Mouse (Mus musculus) ovary, postnatal 10 days (tissue): Measurements from ENCODE around the gene Raf1.

ENCODE experiments used
- DNase-seq: peaks from one replicate; pipeline ENCODE4 v3.0.0; 2022; ENCODE audit warnings: low spot score

The Raf1 gene

GRCm38 (mm10) chr6:115613793-115614192 lies 62.6 kb downstream of the Raf1 start:
- DNase-seq: no peak

GRCm38 (mm10) chr6:115610301-115610700 lies 66.1 kb downstream of the Raf1 start:
- DNase-seq: no peak

- DNase-seq: no peak
Measured at GRCm38 (mm10) chr6:115609121-115609520, 67.3 kb downstream of the Raf1 start.

DNA sequence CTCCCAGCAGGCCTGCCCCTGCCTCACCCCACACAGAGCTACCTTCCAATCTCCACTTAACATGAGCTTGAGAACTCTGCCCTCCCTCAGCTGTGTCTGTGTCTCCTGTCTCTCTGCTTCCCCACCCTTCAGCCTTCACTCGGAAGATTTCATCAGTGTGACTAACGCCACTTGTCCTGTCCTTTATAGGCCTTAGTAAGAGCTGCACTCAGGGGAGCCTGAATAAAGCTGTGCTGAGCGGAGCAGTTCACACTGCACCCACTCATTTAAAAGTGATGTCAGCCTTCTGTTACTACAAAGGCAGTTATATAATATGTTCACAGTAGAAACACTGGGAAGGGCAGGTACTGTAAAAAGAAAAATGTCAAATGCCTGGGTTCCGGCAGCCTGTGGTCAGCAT lies 69.0 kb downstream of the Raf1 start:
- DNase-seq: no peak

DNA sequence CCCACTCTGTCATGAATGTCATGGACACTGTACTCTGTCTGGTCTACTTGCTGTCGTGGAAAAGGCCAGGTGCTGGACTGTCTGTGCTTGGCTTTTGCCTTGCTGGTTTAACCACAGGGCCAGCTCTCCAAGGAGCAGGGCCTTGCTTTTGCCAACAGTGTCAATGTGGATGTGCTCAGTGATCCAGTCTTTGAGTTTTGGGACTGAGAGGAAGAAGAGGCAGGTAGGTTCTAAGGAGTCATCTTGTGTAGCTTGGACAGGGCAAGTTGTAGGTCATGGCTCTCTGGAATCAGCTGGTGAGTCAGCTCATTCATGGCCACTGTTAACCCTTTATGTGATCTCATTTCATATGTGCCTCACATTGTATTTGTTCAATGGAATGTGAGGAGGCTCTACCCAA lies 70.0 kb downstream of the Raf1 start:
- DNase-seq: no peak

DNA sequence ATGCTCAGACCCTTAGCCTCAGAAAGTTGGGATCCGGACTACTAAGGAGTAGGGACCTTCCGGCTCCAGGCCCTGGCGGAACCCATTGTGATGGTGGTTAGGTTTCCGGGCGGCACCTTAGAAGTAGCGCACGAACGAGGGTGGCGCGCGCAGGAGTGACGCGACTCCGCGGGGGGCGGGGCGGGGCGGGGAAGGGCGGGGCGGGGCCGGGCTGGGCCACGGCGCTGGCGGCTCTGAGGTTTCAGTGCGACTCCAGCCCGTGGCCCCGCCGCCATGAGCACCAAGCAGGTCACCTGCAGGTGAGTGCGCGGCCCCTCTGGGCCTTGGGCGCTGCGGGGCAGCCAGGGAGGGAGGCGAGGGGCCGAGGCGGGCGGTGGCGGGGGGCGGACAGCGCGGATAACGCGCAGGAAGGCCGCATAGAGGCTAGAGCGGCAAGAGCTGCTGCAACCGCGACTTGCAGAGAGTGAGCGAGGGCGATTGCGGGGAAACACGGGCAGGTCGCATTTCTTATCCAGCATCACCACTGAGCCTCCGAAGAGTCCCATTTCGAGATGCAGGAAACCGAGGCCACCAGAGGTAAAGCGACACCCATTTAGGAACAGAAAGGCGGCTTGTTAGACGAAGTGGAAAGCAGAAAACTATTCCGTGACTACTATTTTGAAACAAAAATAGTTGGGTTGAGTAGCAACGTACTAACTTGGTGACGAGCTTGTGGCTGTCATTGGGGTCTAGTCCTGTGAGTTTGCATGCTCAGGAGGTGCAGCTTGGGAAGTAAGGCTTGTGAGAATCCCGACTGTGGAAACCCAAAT lies 74.5 kb downstream of the Raf1 start, which contains the start of gene Mkrn2:
Gene Mkrn2 (plus strand): TSS at position 188 of the 809 bp plus-strand sequence.
- peak; percentile 76 for DNase-seq

DNA sequence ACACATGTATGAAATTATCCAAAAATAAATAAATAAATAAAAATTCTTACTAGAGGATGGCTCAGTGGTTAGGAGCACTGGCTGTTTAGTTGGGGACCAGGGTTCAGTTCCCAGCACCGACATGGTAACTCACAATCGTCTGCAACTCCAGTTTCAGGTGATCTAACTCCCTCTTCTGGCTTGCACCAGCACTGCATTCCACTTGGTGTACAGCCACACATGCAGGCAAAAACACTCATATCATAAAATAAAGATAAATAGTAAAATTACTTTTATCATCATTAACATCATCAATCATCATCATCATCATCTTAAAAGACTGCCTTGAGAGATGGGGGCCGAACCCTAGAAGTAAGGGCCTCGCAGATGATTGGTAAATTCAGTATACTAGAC lies 75.1 kb downstream of the Raf1 start:
- no peak for DNase-seq

GRCm38 (mm10) chr6:115595667-115596066 lies 80.8 kb downstream of the Raf1 start:
- DNase-seq: no peak

GRCm38 (mm10) chr6:115594463-115594862 lies 82.0 kb downstream of the Raf1 start:
- DNase-seq: no peak

DNA sequence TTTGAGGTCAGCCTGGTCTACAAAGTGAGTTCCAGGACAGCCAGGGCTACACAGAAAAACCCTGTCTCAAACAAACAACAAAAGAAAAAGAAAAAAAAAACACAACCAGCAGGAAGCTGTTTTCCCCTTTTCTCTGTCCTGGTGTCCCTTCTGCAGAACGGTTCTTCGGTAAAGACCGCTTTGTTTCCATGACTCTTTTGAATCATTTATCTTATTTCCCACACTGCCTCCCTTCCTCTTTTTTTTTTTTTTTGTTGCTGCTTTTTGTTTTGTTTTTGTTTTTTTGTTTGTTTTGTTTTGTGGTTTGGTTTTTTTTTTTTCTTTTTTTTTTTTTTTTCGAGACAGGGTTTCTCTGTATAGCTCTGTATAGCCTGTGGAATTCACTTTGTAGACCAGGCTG lies 83.2 kb downstream of the Raf1 start:
- DNase-seq: no peak

DNA sequence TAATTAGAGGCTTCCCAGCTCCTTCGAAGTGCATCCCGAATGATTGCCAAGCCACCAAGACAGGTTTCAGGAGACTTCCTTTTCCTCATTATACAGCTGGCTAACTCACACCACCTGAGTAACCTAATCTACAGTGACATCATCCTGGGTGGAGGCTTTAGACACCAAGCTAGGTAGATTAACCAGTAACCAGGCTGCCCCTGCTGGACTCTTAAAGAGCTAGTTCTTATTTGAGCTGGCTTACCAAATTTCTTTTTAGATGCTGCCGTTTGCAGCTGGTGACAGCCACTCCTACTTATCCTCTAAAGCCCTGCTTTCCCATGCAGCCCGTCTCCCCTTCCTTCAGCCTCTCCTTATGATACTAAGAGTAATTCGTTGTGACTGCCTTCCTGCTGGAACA lies 84.0 kb downstream of the Raf1 start, which contains the start of gene Mkrn2os:
Gene Mkrn2os (minus strand): TSS at position 119 of the 400 bp plus-strand sequence.
- no peak for DNase-seq

- DNase-seq: no peak
Measured at GRCm38 (mm10) chr6:115591692-115592359, 84.6 kb downstream of the Raf1 start.

DNA sequence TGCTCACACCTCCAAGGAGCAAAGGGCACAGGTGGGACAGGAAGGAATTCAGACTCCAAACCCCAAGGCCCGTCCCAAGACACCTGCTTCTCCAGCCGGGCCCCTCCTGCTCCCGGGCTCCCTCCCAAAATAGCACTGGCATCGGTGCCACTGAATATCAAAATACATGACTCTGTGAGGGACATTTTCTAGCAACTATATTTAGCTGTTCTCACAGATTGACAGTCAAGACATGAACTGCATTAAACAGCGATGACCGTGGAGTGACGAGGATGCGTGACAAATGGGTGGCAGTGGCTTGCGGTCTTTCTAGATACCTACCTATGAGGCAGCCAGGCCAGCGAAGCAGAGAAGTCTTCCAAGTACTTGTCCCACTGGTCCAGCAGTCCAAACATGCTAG lies 90.1 kb downstream of the Raf1 start:
- DNase-seq: no peak

DNA sequence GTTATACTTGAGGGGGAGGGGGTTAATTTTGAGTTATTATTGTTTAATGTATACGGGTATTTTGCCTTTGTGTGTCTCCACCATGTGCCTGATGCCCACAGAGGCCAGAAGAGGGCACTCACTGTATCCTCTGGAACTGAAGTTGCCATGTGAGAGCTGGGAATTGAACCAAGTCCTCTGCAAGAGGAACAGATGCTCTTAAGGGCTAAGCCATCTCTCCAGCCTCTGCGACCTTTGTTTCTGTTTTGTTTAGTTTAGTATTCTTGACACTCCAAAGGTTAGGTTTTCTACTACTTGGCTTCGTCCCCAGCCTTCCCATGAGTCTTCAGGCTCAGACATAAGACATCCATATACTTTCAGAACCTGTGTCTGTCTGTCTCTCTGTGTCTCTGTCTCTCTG lies 92.3 kb downstream of the Raf1 start:
- no peak for DNase-seq

DNA sequence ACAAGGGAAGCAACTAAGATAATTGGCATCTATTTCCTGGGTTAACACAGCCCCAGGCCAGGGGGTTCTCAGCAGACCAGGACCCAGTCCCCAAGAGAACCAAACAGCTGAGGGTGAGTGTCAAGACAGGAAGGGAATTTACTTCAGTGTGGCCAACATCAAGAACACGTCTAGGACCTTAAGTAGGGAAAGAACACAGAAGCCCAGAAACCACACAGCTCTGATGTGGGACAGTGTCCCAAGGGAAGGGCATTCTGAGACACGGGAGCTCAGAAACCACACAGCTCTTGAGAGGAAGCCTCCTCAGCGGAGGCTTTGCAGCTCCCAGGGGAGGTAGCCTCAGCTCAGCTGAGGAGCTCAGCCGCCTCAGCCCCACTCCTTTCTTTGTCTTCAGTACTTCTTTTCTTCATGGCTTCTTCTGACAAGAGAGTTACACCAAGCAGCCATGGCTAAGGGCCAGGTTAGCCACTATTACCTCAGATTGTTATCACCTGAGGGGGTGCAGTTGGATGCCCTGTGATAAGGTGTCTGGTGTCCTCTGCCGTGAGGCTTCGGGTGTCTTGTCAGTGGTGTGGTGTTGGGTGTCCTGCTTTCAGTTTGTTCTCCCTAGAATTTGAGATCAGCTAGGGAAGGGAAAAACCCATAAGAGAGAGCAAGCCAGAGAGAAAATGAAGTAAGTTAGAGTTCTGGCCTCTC lies 92.9 kb downstream of the Raf1 start:
- no peak for DNase-seq

DNA sequence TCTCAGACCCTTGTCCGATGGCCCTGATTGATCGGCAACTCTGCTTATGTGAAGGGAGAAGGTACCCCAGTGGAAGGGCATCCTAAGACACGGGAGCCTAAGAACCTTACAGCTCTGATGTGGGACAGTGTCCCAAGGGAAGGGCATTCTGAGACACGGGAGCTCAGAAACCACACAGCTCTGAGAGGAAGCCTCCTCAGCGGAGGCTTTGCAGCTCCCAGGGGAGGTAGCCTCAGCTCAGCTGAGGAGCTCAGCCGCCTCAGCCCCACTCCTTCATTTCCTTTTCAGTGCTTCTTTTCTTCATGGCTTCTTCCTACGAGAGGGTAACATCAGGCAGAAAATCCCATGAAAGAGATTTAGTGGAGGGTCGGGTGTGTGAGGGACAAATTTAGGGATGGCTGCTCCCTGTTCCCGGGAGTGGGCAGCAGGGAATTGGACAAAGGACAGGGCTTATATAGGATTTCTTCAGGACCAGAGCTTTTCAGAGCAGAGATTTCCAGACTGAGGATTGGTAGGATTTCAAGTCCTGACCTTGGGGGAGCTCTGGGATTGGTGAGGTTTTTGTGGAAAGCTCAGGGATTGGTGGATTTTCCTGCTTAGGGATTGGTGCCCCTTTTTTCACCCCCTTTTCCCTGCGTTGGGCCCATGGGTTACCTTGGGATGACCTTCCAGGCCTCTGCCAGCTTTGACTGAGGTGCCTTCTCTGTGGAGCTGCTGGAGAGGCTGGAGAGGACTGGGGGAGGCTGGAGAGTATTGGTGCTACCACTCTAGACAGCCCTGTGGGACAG lies 93.9 kb downstream of the Raf1 start:
- no peak for DNase-seq

- no peak for DNase-seq
Measured at GRCm38 (mm10) chr6:115580810-115581209, 95.6 kb downstream of the Raf1 start.

DNA sequence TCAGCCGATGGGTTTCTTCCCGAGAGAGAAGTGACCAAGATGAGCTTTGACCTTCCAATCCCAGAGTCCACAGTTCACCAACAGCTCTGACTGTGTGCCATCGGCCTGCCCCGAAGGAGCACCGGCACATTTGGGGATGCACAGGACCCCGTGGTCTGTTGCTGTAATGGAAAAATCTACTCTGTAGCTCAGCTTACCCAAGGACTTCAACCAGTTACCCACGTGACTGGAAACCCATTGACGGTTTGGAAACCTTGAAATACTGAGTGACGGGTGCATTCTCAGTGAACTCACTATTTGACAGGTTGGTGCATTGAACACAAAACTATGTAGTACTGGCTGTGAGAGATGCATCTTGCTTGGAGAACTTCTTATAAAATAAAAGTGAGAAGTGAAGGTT lies 98.5 kb downstream of the Raf1 start:
- DNase-seq: no peak

DNA sequence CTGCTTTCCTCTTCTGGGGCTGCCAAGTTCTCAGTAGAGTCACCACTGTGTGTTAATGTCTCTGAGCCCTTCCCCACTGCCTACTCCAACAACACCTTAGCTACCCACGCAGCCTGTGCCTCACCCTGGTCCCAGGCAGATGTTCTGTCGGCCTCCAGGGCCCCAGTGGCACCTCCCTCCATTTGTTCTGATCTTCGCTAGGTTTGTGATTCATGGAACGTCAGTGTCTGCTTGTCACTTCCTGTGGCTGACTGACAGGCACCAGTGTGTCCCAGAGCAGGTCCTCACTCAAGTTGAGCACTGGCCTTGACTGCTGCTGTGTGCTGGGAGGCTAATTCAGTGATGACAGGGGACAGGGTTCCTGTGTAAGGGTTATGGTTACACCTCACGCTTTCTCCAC lies 99.0 kb downstream of the Raf1 start:
- no peak for DNase-seq

DNA sequence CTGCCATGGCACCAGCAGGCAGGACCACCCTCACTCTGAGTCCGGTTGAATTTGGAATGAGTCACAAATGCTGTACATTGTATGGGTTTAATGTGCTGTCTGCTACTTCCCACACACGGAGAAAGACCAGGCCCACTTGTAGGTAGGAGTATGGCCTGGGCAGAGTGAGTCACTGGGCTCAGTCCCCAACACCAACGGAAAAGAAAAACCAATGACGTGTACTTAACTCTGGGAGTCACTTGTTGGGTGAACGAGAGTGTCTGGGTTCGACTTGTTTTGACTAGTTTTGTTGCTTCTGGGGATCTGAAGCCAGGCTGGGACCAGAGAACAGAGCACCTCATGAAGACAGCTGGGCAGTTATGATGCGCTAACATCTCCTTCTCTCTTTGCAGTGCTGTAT lies 102.3 kb downstream of the Raf1 start:
- no peak for DNase-seq
